Mouse (Mus musculus) liver, embryonic 14.5 days (tissue): ENCODE measurements around the gene Tcn2. TPM values are rescaled to one million over a fixed set of nuclear protein-coding genes. Genes with fewer than 3 reads are reported as not detected.

Experiments
- ATAC-seq: fragments of 200-750 bp; cut with Nextera tagmentation; 2 replicates; pipeline ENCODE4 v1.8.0; 2017; ENCODE audit warnings: moderate number of reproducible peaks, mild to moderate bottlenecking, moderate library complexity; ENCODE audit not compliant: insufficient read depth
- DNase-seq, 3 experiments: peaks; one replicate each; pipeline ENCODE4 v3.0.0-alpha.2; 2012 to 2013; ENCODE audit warnings: low read depth in 3 of 3, low spot score in 3 of 3
- H3K27ac ChIP-seq: fragments of 300-500 bp; sonication (generic); 2 replicates; pipeline ENCODE4 v1.5.1; 2014; ENCODE audit warnings: moderate library complexity, mild to moderate bottlenecking, control low read depth, inconsistent platforms
- H3K27me3 ChIP-seq: fragments of 300-500 bp; sonication (generic); 2 replicates; pipeline ENCODE4 v1.6.1; 2014; ENCODE audit warnings: mild to moderate bottlenecking, low read length, moderate library complexity; ENCODE audit not compliant: control insufficient read depth, insufficient read depth
- H3K36me3 ChIP-seq: fragments of 300-500 bp; sonication (generic); replicated peaks from 2 replicates; pipeline ENCODE4 v1.6.1; 2014; ENCODE audit warnings: low read depth; ENCODE audit not compliant: control insufficient read depth, insufficient read depth
- H3K4me1 ChIP-seq, 2 experiments: fragments of 200-500 bp in 1 of 2; fragments of 300-500 bp in 1 of 2; sonication (generic) in 1 of 2; replicated peaks; 2 replicates each; pipeline ENCODE4 v1.6.1; 2012 to 2014; ENCODE audit warnings: antibody characterized with exemption in 1 of 2, inconsistent platforms in 1 of 2, low read length in 1 of 2; ENCODE audit not compliant: control insufficient read depth in 2 of 2, insufficient read depth in 2 of 2
- H3K4me2 ChIP-seq: fragments of 300-500 bp; sonication (generic); 2 replicates; pipeline ENCODE4 v1.6.1; 2014; ENCODE audit warnings: low read depth, mild to moderate bottlenecking, control low read depth, moderate library complexity
- H3K4me3 ChIP-seq, 2 experiments: fragments of 200-500 bp in 1 of 2; fragments of 300-500 bp in 1 of 2; sonication (generic) in 1 of 2; 2 replicates each; pipeline ENCODE4 v1.5.1; 2012 to 2014; ENCODE audit warnings: low read depth in 2 of 2, low read length in 2 of 2, mild to moderate bottlenecking in 2 of 2, control low read depth in 1 of 2, inconsistent platforms in 1 of 2, moderate library complexity in 1 of 2; ENCODE audit not compliant: insufficient read depth in 1 of 2
- H3K9ac ChIP-seq: fragments of 300-500 bp; sonication (generic); replicated peaks from 2 replicates; pipeline ENCODE4 v1.6.1; 2014; ENCODE audit warnings: mild to moderate bottlenecking, control low read depth, moderate library complexity
- H3K9me3 ChIP-seq: fragments of 300-500 bp; sonication (generic); 2 replicates; pipeline ENCODE4 v1.6.1; 2016; ENCODE audit warnings: low read length, mixed read lengths; ENCODE audit not compliant: control insufficient read depth
- CTCF ChIP-seq: IDR thresholded peaks from 2 replicates; pipeline ENCODE4 v1.5.1; 2016; ENCODE audit warnings: antibody characterized with exemption, low read depth, control low read depth
- EP300 ChIP-seq: IDR thresholded peaks from 2 replicates; pipeline ENCODE4 v1.6.1; 2016; ENCODE audit warnings: antibody characterized with exemption, low read depth
- WGBS: fragments of 180-500 bp; shearing (Covaris S2); extraction: QIAGEN DNeasy Blood & Tissue Kit; methylation state at CpG from one replicate; pipeline ENCODE4 v1.1.7; 2014; ENCODE audit not compliant: insufficient replicate concordance; 5-methylcytosine and 5-hydroxymethylcytosine counted together
- polyA plus RNA-seq, 2 experiments: library from polyadenylated mRNA; depleted of rRNA in 1 of 2; stranded (reverse) in 1 of 2; unstranded in 1 of 2; fragments of >200 nt; fragmentation: Nextera tagmentation in 1 of 2; extraction: Ambion mirVana in 1 of 2; gene quantifications; 2 replicates each; pipeline versions ENCODE4 v1.2.1 to v1.2.3; 2012 to 2014

Tcn2 gene
- polyA plus RNA-seq, 2 experiments, result 14.6 to 16.3 TPM

DNA sequence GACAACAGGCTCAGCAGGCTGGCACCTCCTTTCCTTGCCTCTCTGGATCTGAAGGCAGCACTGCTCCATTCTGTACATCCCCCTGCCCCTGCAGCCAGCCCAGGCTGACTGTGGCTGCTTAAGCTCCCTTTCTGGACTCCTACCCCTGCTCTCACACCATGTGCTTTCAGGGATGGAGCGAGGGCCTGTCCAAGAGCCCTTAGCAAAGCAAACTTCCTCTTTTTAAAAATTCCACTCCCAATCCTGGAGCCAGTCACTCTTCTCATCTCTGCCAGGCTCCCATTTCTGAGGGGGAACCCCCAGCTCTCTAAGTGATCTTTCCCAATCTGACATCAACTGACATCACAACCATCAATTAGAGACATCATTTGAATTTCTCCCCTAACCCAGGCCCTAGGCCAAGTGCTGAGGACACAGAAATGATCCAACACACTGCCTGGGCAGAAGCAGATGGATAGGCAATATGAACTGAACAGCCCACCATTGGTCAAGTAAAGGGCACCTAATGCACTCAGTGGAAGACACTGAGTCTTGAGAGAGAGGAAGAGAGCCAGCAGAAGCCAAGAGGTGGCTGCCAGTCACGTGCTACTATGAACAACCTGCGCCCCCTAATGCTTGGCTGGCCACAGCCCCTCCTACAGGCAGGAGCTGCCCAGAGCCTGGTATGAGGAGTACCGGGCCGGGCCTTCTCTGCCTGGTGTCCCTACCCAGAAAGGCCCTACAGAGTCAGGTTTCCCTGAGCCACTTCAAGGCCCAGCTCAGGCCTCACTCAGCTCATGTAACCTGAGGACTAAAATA lies 21.2 kb downstream of the Tcn2 start:
- H3K27ac ChIP-seq, result no peak overlapping the region
- DNase-seq (no peak), ATAC-seq (no peak)
- H3K27me3 ChIP-seq, result peaks cover 27% of the 10 kb centered on the region
- TF ChIP-seq EP300, result no peak
- H3K9me3 ChIP-seq, result no peaks in the 10 kb centered on the region
- H3K4me3 ChIP-seq, result no peak overlapping the region
- H3K4me2 ChIP-seq, result no peak overlapping the region
- no peak overlapping the region for H3K9ac ChIP-seq
- no peaks in the 10 kb centered on the region for H3K36me3 ChIP-seq
- H3K4me1 ChIP-seq, result peaks cover 4 to 8% of the 10 kb centered on the region in 2 experiments; a peak in 3 of 4 replicates
- 36% methylated on average over 5 of the region's 5 CpGs for WGBS

DNA sequence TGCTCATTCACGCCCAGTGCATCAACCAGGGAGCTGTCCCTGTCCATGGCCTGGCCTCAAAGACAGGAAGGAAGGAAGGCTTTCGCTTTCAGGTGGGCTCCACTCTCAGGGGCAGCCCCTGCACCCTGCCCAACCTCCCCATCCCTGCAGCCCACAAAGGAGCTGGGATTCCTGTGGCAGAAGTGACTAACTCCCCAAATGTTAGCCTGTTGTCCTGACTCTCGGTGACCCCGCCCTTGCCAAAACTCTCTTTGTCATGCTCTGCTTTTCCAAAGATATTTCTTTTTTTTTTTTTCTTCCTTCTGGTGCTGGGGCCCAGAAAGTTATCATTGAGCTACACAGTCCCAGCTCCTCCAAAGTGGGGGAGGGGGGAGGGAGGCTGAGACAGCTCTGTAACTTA lies 22.7 kb downstream of the Tcn2 start:
- Histone ChIP-seq H3K4me2 (no peak overlapping the region), H3K36me3 (no peaks in the 10 kb centered on the region), H3K27me3 (peaks cover 24% of the 10 kb centered on the region), H3K9ac (no peak overlapping the region), H3K4me3 (no peak overlapping the region), H3K27ac (no peak overlapping the region), H3K4me1 (peaks cover 4 to 6% of the 10 kb centered on the region in 2 experiments; a peak in 3 of 4 replicates), H3K9me3 (no peaks in the 10 kb centered on the region)
- no peak for DNase-seq
- no peak for ATAC-seq
- 63% methylated on average over 4 of the region's 4 CpGs for WGBS
- no peak for TF ChIP-seq EP300
- TF ChIP-seq CTCF, result no peak

GRCm38 (mm10) chr11:3905446-3905845 lies 26.5 kb downstream of the Tcn2 start:
- ATAC-seq, result no peak
- Histone ChIP-seq H3K4me3 (no peak overlapping the region), H3K27me3 (no peaks in the 10 kb centered on the region), H3K9ac (no peak overlapping the region), H3K27ac (no peak overlapping the region), H3K4me1 (no peaks in the 10 kb centered on the region), H3K4me2 (no peak overlapping the region), H3K9me3 (no peaks in the 10 kb centered on the region), H3K36me3 (no peaks in the 10 kb centered on the region)
- no peak for TF ChIP-seq CTCF
- no peak for TF ChIP-seq EP300
- WGBS, result 56% methylated on average over 1 of the region's 1 CpGs
- DNase-seq, result no peak

DNA sequence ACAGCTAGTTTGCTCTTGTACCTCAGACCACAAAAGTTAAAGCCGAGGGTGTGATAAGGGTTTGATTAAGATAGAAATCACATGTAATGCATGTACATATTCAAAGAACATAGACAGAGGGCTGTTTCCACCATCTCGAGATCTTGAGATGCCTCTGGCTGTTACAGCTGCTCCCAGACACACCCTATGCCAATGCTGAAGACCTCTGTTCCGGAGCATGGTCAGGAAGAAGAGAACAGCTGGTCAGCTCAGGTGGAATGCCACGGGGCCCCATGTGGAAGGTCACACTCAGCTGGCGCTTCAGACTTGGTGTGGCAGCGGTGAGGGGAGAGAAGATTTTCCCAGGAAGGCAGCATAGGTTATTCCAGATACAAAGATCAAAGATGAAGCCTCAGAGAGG lies 27.3 kb downstream of the Tcn2 start:
- Histone ChIP-seq H3K36me3 (no peaks in the 10 kb centered on the region), H3K9me3 (no peaks in the 10 kb centered on the region), H3K27ac (no peak overlapping the region), H3K4me1 (no peaks in the 10 kb centered on the region), H3K4me2 (no peak overlapping the region), H3K27me3 (no peaks in the 10 kb centered on the region), H3K4me3 (no peak overlapping the region), H3K9ac (no peak overlapping the region)
- ATAC-seq (no peak), DNase-seq (no peak)
- TF ChIP-seq EP300 (no peak), CTCF (no peak)
- WGBS, result 56% methylated on average over 6 of the region's 6 CpGs

DNA sequence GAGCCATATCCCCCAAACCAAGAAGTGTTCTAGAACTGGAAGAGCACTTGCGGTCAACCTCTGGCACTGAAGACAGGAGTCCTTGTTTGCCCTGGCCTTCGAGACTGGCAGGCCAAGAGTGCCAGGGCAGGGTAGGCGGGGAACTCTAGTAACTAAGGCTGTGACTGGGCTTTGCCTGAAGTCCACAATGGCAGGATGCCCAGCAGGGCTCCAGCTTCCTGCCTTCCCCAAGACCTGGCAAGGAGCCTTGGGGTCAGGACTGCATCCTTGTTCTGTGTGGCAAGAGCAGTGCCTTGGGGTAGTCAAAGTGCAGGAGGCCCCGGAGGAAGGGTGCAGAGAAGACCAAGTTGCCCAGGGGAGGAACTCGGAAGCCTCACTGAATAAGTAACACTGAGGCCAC lies 28.9 kb downstream of the Tcn2 start:
- DNase-seq, result no peak
- no peak overlapping the region for H3K27ac ChIP-seq
- no peaks in the 10 kb centered on the region for H3K27me3 ChIP-seq
- no peak overlapping the region for H3K9ac ChIP-seq
- H3K4me2 ChIP-seq, result no peak overlapping the region
- no peak overlapping the region for H3K4me3 ChIP-seq
- TF ChIP-seq CTCF (no peak), EP300 (no peak)
- no peaks in the 10 kb centered on the region for H3K4me1 ChIP-seq
- no peaks in the 10 kb centered on the region for H3K9me3 ChIP-seq
- WGBS, result 67% methylated on average over 5 of the region's 5 CpGs
- no peak for ATAC-seq
- no peaks in the 10 kb centered on the region for H3K36me3 ChIP-seq
